Mouse (Mus musculus) lung, postnatal 0 days (tissue): ENCODE data around the gene Ccdc33. TPM values are rescaled to one million over a fixed set of nuclear protein-coding genes. Genes with fewer than 3 reads are reported as not detected.
A peak's percentile ranks its signal among the peaks of the same experiment; 100 is the strongest.

ENCODE experiments used
- ATAC-seq: fragments of 200-750 bp; cut with Nextera tagmentation; 2 replicates; pipeline ENCODE4 v1.8.0; 2017; ENCODE audit warnings: moderate library complexity
- DNase-seq: peaks from one replicate; pipeline ENCODE4 v3.0.0-alpha.2; 2016; ENCODE audit warnings: low spot score
- H3K27ac ChIP-seq: fragments of 300-500 bp; sonication (generic); 2 replicates; pipeline ENCODE4 v1.5.1; 2014; ENCODE audit warnings: antibody characterized with exemption, mild to moderate bottlenecking, low read length, mixed read lengths
- H3K27me3 ChIP-seq: fragments of 300-500 bp; sonication (generic); replicated peaks from 2 replicates; pipeline ENCODE4 v1.6.1; 2014; ENCODE audit warnings: low read length, mixed read lengths; ENCODE audit not compliant: insufficient read depth
- H3K36me3 ChIP-seq: fragments of 300-500 bp; sonication (generic); 2 replicates; pipeline ENCODE4 v1.6.1; 2014; ENCODE audit warnings: low read length, mixed read lengths; ENCODE audit not compliant: insufficient read depth
- H3K4me1 ChIP-seq: fragments of 300-500 bp; sonication (generic); 2 replicates; pipeline ENCODE4 v1.6.1; 2014; ENCODE audit warnings: antibody characterized with exemption, low read depth, low read length, mixed read lengths; ENCODE audit not compliant: insufficient read depth
- H3K4me2 ChIP-seq: fragments of 300-500 bp; sonication (generic); replicated peaks from 2 replicates; pipeline ENCODE4 v1.6.1; 2014; ENCODE audit warnings: low read depth, mild to moderate bottlenecking, low read length, moderate library complexity, mixed read lengths
- H3K4me3 ChIP-seq: fragments of 300-500 bp; sonication (generic); 2 replicates; pipeline ENCODE4 v1.5.1; 2014; ENCODE audit warnings: low read depth, low read length
- H3K9ac ChIP-seq: fragments of 300-500 bp; sonication (generic); replicated peaks from 2 replicates; pipeline ENCODE4 v1.6.1; 2014; ENCODE audit warnings: low read depth, mild to moderate bottlenecking
- H3K9me3 ChIP-seq: fragments of 300-500 bp; sonication (generic); 2 replicates; pipeline ENCODE4 v1.6.1; 2016; ENCODE audit warnings: low read length, mixed read lengths
- CTCF ChIP-seq: IDR thresholded peaks from 2 replicates; pipeline ENCODE4 v1.5.1; 2016; ENCODE audit warnings: antibody characterized with exemption, mild to moderate bottlenecking
- EP300 ChIP-seq: IDR thresholded peaks from 2 replicates; pipeline ENCODE4 v1.6.1; 2016; ENCODE audit warnings: antibody characterized with exemption, mild to moderate bottlenecking, control low read depth
- WGBS: fragments of 180-500 bp; shearing (Covaris S2); extraction: QIAGEN DNeasy Blood & Tissue Kit; methylation state at CpG from one replicate; pipeline ENCODE4 v1.1.7; 2014; 5-methylcytosine and 5-hydroxymethylcytosine counted together
- polyA plus RNA-seq: library from polyadenylated mRNA; unstranded; fragments of >200 nt; fragmentation: Nextera tagmentation; extraction: Ambion mirVana; gene quantifications from 2 replicates; pipeline ENCODE4 v1.2.1, GENCODE M21; 2015

Gene Ccdc33
- polyA plus RNA-seq, 1 experiment from 2014 or later = 3.0 TPM

DNA sequence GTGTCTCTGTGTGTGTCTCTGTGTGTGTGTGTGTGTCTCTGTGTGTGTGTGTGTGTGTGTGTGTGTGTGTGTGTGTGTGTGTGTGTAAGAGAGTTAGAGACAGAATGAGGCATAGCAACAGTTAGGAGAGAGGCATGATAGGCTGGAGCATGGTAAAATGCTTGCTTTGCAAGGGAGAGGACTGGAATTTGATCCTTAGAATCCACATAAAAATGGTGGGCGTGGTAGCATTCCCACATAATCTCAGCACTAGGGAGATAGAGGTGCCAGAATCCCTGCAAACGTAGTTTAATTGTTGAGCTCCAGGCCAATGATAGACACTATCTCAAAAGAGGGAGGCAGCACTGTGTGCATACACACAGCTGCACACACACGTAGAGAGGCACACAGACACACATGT, 6.5 kb upstream of the Ccdc33 start:
- TF ChIP-seq EP300 = no peak
- TF ChIP-seq CTCF = no peak
- Histone ChIP-seq H3K27me3 (no peaks in the 10 kb centered on the region), H3K9ac (no peak overlapping the region), H3K4me1 (0 out of 2 replicates have a peak, but pooled peaks cover 4% of the 10 kb centered on the region), H3K36me3 (no peaks in the 10 kb centered on the region), H3K4me2 (no peak overlapping the region), H3K9me3 (no peaks in the 10 kb centered on the region), H3K4me3 (no peak overlapping the region), H3K27ac (no peak overlapping the region)
- DNase-seq (no peak), ATAC-seq (no peak)
- WGBS = 46% methylated on average over 3 of the region's 3 CpGs

DNA sequence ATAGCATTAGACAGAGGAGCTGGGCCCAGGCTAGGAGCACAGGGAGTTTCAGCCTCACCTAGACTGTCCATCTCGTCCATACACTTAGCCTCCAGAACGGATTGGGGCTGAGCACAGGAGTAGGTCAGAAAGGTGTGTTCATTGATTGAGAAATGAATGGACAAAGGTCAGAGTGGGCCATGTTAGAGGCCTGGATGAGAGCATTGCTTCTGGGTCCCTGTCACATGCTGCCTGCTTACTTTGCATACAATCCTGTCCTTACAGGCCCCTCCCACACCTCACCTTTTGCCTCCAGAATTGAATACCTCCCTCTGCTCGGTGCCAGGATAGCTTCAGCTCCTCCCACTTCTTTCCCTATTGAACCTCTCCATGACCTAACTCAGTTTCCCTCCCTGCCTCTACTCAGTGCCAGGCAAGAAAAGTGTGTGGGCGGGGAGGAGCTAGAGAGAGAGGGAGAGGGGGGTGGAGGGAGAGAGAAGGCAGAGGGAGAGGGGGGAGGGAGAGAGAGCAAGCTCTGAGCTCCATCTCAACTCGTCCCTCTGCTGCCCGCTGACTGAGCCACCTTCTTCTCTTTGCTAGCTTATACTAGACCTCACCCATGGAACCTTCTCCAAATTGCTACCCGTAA, 2.5 kb downstream of the Ccdc33 start:
- H3K9me3 ChIP-seq = no peaks in the 10 kb centered on the region
- no peak overlapping the region for H3K4me2 ChIP-seq
- H3K27ac ChIP-seq = no peak overlapping the region
- no peak overlapping the region for H3K9ac ChIP-seq
- 51% methylated on average over 7 of the region's 7 CpGs for WGBS
- H3K4me3 ChIP-seq = no peak overlapping the region
- DNase-seq (no peak), ATAC-seq (no peak)
- H3K4me1 ChIP-seq = no peaks in the 10 kb centered on the region
- H3K27me3 ChIP-seq = peaks cover 7% of the 10 kb centered on the region; the same call in 1 of the 2 replicates
- no peak for TF ChIP-seq CTCF
- TF ChIP-seq EP300 = no peak
- H3K36me3 ChIP-seq = no peaks in the 10 kb centered on the region

DNA sequence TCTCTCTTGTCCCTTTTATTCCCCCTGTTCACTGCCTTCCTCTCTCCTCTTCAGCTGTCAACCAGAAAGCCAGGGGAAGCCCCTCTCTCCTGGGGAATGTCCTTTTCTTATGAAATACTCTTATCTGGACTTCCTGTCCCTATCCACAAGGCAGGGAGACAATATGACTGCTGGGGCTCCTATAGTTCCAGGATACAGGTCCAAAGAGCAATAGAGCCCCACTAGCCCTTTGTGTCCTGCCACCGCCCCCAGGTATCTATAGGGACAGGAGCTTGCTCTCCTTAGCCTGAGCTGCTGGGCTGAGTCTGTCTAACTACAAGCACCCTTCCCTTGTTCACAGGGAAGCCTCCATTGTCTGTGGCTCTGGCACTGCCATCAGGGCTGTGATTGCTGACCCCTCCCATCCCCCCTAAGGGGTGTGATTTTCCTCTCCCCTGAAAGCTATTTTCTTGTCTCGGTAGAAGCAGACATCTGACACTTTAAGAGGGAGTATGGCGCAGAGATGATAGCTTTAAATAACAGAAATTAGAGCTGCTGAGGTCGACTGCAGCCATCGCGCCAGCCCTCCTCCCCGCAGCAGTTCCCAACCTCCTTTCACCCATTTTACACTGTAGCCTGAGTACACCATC, 3.2 kb downstream of the Ccdc33 start:
- 45% methylated on average over 7 of the region's 7 CpGs for WGBS
- Histone ChIP-seq H3K9me3 (no peaks in the 10 kb centered on the region), H3K9ac (no peak overlapping the region), H3K4me1 (no peaks in the 10 kb centered on the region), H3K4me3 (no peak overlapping the region), H3K4me2 (no peak overlapping the region), H3K36me3 (no peaks in the 10 kb centered on the region), H3K27ac (no peak overlapping the region), H3K27me3 (peaks cover 7% of the 10 kb centered on the region; the same call in 1 of the 2 replicates)
- ATAC-seq (no peak), DNase-seq (no peak)
- TF ChIP-seq EP300 (no peak), CTCF (no peak)

DNA sequence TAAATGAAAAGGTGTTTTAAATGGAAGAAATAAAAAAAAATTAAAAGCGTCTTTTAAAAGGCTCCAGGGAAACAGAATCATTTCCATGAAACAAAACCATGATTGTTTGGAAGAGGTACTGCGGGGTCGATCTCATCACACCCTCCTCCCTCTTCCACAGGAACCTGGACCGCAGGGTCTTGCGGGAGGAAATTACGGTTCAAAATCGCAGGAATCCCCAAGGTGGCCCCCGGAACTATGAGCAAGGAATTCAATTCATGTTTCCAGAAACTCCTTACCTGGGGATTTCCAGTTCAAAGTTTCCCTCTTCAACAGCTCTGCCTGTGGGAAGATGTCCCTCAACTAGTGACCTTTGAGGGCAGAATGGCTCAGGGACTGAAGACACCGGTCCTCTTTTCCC, 4.6 kb downstream of the Ccdc33 start:
- no peak overlapping the region for H3K4me3 ChIP-seq
- peaks cover 7% of the 10 kb centered on the region; the same call in 1 of the 2 replicates for H3K27me3 ChIP-seq
- H3K36me3 ChIP-seq = no peaks in the 10 kb centered on the region
- H3K4me2 ChIP-seq = peak overlapping the region; percentile 34; the same call in 1 of the 2 replicates
- H3K9ac ChIP-seq = no peak overlapping the region
- DNase-seq (no peak), ATAC-seq (no peak)
- WGBS = 8% methylated on average over 9 of the region's 9 CpGs
- no peak for TF ChIP-seq CTCF
- no peak for TF ChIP-seq EP300
- H3K9me3 ChIP-seq = no peaks in the 10 kb centered on the region
- no peak overlapping the region for H3K27ac ChIP-seq
- H3K4me1 ChIP-seq = no peaks in the 10 kb centered on the region

DNA sequence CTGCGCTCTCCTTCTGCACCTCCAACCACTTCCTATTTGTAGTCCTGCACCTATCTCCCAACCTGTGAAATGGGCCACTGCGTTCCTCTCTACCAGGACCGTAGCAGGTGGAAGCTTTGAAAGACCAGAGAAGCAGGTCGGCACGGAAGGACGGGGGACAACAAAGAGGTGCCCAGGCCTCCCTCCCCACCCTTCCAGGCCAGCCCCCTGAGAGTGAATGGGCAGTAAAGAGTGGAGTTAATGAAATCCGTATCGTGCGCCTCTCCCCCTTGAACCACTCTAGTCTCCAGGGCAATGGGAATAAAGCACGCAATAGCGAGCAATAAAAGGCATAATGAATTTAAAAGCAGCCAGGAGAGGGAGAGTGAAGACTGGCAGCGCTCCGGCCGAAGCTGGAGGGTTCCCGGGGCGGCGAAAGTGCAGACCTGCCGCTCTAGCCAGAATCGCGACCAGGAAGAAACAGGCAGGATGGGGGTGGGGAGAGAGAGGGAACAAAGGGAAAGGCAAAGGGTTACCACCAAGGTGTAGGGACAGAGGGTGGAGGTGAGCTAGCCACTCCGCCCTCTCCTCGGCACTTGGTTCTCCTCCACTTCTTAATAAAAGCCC, 5.2 kb downstream of the Ccdc33 start:
- Histone ChIP-seq H3K36me3 (no peaks in the 10 kb centered on the region), H3K27ac (no peak overlapping the region), H3K9ac (no peak overlapping the region), H3K27me3 (peaks cover 7% of the 10 kb centered on the region; the same call in 1 of the 2 replicates), H3K9me3 (no peaks in the 10 kb centered on the region), H3K4me1 (no peaks in the 10 kb centered on the region), H3K4me2 (peak overlapping the region; percentile 34; the same call in 1 of the 2 replicates), H3K4me3 (0 out of 2 replicates have a peak overlapping the region, but pooled peaks have one; percentile 10)
- DNase-seq (no peak), ATAC-seq (no peak)
- TF ChIP-seq EP300 (no peak), CTCF (no peak)
- 9% methylated on average over 22 of the region's 22 CpGs for WGBS

DNA sequence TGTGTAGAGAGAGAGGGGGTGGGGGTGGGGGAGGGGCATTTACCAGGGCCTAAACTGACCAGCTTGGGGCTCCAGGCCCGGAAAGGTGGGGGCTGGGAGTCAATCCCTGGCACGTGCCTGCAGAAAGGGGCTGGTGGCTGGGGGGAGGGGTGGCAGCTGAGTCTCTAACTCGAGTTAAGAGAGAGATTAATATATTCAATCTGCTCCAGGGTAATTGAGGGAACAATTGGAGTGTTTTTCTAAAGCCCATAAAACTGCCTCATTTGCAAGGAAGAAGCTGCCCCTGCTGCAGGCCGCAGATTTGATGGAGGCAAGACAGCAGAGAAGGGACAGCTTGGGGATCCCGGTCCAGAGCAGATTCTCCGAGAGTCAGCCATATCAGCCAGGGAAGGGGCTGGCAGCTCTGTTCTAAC, 5.8 kb downstream of the Ccdc33 start:
- H3K27ac ChIP-seq = no peak overlapping the region

More for the DNA sequence above, 5.8 kb downstream of the Ccdc33 start:
- TF ChIP-seq CTCF = no peak
- TF ChIP-seq EP300 = no peak
- Histone ChIP-seq H3K9ac (no peak overlapping the region), H3K36me3 (no peaks in the 10 kb centered on the region), H3K4me3 (no peak overlapping the region), H3K4me1 (no peaks in the 10 kb centered on the region), H3K4me2 (no peak overlapping the region), H3K9me3 (no peaks in the 10 kb centered on the region), H3K27me3 (peaks cover 7% of the 10 kb centered on the region; the same call in 1 of the 2 replicates)
- ATAC-seq = no peak
- 15% methylated on average over 6 of the region's 6 CpGs for WGBS
- DNase-seq = no peak
